Mouse (Mus musculus): ENCODE measurements at regions not wholly inside any gene's neighbourhood (a gene's known extent, or its start where the extent isn't known, plus 50 kb on each side); places are given as distances from the start of the nearest gene placed in this dataset.
A peak's percentile ranks its signal among the peaks of the same experiment; 100 is the strongest.

DNA sequence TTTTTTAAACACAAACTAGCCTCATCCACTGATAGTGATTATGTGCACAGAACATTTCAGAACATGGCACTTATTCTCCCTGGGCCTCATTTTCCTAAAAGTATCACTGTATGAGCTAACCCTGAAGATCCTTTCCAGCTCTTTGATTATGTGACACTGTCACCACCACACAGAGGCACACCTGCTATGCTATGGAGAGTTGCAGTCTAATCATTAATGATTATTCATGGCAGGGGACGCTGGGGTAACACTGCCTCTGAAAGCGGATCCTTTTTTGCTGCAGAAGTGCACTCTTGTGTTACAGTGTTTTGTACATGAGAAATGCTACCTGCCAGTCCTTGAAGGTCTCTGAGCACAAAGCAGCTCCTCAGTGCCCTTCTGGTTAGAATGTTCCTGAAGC, 615.3 kb upstream of the Fbxo33 start:
- Histone ChIP-seq H3K36me3 (no peaks in the 10 kb centered on the region), H3K9me3 (no peaks in the 10 kb centered on the region), H3K27me3 (no peaks in the 10 kb centered on the region), H3K27ac (no peak overlapping the region), H3K4me1 (replicated peaks) (no peaks in the 10 kb centered on the region), H3K4me3 (replicated peaks) (no peak overlapping the region), H3K4me2 (no peak overlapping the region), H3K9ac (replicated peaks) (no peak overlapping the region)
- no peak for ATAC-seq (ENCODE audit: insufficient number of reproducible peaks, insufficient read depth, low FRiP score, low TSS enrichment, low read depth)
- WGBS = 64% methylated on average over 2 of the region's 2 CpGs

DNA sequence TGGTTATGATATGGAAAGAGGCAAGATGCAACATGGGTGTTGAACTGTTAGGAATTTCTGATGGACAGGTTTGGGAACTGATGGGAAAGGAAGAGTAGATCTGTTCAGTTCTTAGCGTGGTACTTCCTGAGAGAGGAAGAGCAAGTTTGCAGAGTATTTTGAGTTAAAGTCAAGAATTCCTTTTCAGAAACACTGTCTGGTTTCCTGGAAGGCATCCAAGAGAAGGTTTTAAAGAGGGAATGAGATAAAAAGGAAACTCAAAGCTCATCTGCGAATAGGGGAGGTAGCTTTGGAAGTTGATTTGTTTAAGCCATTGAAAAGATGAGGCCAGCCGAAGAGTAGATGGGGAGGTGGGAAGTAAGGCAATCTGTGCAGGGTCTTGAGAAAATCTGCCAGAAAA, 603.4 kb upstream of the Fbxo33 start:
- 82% methylated on average over 3 of the region's 3 CpGs for whole genome bisulfite sequencing
- Histone ChIP-seq H3K27ac (no peak overlapping the region), H3K4me3 (replicated peaks) (no peak overlapping the region)

DNA sequence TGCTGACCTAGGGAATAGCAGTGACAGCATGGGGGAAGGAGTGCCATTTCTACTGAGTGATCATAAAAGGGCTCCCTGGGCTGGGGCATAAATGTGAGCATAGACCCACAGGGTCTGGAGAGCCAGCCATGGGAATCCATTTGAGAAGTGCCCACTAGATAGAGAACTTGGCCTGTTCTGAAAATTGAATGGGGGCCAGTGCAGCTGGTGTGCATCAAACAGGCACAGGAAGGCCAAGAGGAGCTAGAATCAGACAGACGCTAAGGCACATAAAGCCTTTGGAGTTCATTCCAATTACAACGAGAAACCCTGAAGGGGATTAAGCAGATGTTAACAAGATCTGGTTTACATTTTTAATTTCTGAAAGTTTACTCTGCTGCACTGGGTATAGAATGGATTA, 602.9 kb upstream of the Fbxo33 start:
- Histone ChIP-seq H3K36me3 (no peaks in the 10 kb centered on the region), H3K27ac (no peak overlapping the region), H3K27me3 (no peaks in the 10 kb centered on the region), H3K4me2 (no peak overlapping the region), H3K9ac (replicated peaks) (no peak overlapping the region), H3K9me3 (no peaks in the 10 kb centered on the region), H3K4me1 (replicated peaks) (no peaks in the 10 kb centered on the region), H3K4me3 (replicated peaks) (no peak overlapping the region)
- no peak for ATAC-seq (ENCODE audit: insufficient number of reproducible peaks, insufficient read depth, low FRiP score, low TSS enrichment, low read depth)
- WGBS = 25% methylated on average over 2 of the region's 2 CpGs

More for the DNA sequence above, 603.4 kb upstream of the Fbxo33 start:
- H3K27me3 ChIP-seq = no peaks in the 10 kb centered on the region
- ATAC-seq (ENCODE audit: insufficient number of reproducible peaks, insufficient read depth, low FRiP score, low TSS enrichment, low read depth) = no peak
- no peaks in the 10 kb centered on the region for H3K9me3 ChIP-seq
- no peak overlapping the region for H3K4me2 ChIP-seq
- H3K9ac ChIP-seq (replicated peaks) = no peak overlapping the region
- H3K36me3 ChIP-seq = no peaks in the 10 kb centered on the region
- H3K4me1 ChIP-seq (replicated peaks) = no peaks in the 10 kb centered on the region

DNA sequence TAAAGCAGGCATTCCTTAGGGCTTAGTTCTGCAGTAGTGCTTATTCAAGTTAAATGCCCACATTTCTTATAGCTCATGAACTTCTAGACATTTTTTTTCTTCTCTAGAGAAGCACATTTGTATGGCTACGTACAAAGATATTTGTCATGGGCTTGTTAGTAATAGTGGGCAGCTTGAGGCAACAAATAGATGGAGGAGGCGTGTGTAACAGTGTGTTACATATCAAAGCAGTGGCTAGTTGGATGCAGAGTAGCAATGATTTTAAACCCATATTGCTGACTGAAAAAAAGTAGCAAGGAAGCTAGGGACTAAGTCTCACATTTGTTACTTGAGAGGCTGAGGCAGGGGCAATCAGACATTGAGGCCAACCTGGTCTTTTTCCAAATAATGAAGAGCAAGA, 602.2 kb upstream of the Fbxo33 start:
- 74% methylated on average over 2 of the region's 2 CpGs for WGBS
- Histone ChIP-seq H3K4me1 (replicated peaks) (no peaks in the 10 kb centered on the region), H3K27me3 (no peaks in the 10 kb centered on the region), H3K9ac (replicated peaks) (no peak overlapping the region), H3K4me2 (no peak overlapping the region), H3K36me3 (no peaks in the 10 kb centered on the region), H3K4me3 (replicated peaks) (no peak overlapping the region), H3K9me3 (no peaks in the 10 kb centered on the region), H3K27ac (no peak overlapping the region)
- ATAC-seq (ENCODE audit: insufficient number of reproducible peaks, insufficient read depth, low FRiP score, low TSS enrichment, low read depth) = no peak

DNA sequence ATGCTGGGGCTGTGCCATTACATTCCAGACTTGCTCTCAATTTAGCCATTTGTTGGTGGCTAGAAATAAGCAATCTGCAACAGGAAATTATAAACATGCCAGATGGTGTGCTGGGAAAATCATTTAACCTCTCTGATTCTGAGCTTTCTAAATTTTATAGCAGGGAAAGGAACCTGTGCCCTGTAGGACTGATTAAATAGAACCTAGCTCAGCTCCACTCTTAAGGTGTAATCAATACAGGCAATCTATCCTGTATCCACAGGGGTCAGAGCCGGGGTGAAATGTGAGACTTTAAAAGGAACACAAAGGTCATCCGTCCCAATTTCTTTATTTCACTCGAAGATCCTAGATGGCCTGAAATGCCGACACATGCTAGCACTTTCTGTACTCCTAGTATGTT, 596.4 kb upstream of the Fbxo33 start:
- no peak overlapping the region for H3K27ac ChIP-seq
- ATAC-seq (ENCODE audit: insufficient number of reproducible peaks, insufficient read depth, low FRiP score, low TSS enrichment, low read depth) = peak; percentile 68; the same call in 1 of the 2 replicates
- no peak overlapping the region for H3K4me2 ChIP-seq
- H3K9me3 ChIP-seq = no peaks in the 10 kb centered on the region
- H3K9ac ChIP-seq (replicated peaks) = no peak overlapping the region
- H3K36me3 ChIP-seq = no peaks in the 10 kb centered on the region
- no peak overlapping the region for H3K4me3 ChIP-seq (replicated peaks)
- 15% methylated on average over 4 of the region's 4 CpGs for WGBS
- no peaks in the 10 kb centered on the region for H3K27me3 ChIP-seq
- peaks cover 12% of the 10 kb centered on the region; the same call in 1 of the 2 replicates for H3K4me1 ChIP-seq (replicated peaks)

DNA sequence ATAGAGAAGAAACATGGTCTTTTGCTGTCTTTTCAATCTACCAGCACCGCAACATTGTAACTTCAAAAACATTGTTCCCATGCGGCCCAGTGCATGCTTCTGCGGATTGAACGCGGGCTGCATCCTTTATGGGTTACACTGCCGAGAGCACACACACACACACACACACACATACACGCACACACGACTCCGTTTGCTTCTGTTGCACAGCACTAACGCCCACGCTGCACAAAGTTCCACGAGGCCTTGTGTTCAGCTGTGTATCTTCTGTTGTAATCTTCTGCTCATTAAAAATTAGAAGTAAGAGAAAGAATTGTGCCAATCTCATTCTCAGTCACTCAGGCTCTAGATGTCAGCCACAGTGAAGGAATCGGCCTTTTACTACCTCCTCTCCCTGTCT, 594.8 kb upstream of the Fbxo33 start:
- no peak overlapping the region for H3K9ac ChIP-seq (replicated peaks)
- H3K36me3 ChIP-seq = no peaks in the 10 kb centered on the region
- no peak overlapping the region for H3K4me2 ChIP-seq
- no peak for ATAC-seq (ENCODE audit: insufficient number of reproducible peaks, insufficient read depth, low FRiP score, low TSS enrichment, low read depth)
- H3K27ac ChIP-seq = no peak overlapping the region
- no peaks in the 10 kb centered on the region for H3K27me3 ChIP-seq
- H3K9me3 ChIP-seq = no peaks in the 10 kb centered on the region
- 86% methylated on average over 13 of the region's 13 CpGs for WGBS
- H3K4me3 ChIP-seq (replicated peaks) = no peak overlapping the region
- peaks cover 12% of the 10 kb centered on the region; the same call in 1 of the 2 replicates for H3K4me1 ChIP-seq (replicated peaks)

DNA sequence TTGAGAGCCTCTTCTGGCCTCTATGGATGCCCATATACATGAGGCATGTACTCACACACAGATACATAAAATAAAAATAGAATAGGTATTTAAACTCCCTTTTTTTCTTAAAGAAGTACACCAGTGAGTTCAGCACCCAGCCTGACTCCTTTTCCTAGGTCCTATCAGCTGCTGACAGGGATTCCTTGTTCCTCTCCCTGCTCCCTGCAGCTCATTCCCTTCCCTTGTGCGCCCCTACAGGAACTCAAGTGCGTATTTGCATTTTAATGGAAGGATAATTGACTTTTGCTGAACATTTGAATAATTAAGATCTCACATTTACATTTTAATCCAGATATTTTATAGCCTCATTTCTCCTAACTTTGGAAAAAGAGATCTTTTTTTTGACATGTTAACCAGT, 589.7 kb upstream of the Fbxo33 start:
- no peaks in the 10 kb centered on the region for H3K9me3 ChIP-seq
- no peak overlapping the region for H3K4me2 ChIP-seq
- no peak for ATAC-seq (ENCODE audit: insufficient number of reproducible peaks, insufficient read depth, low FRiP score, low TSS enrichment, low read depth)
- H3K27me3 ChIP-seq = no peaks in the 10 kb centered on the region
- no peak overlapping the region for H3K27ac ChIP-seq
- no peak overlapping the region for H3K9ac ChIP-seq (replicated peaks)
- no peaks in the 10 kb centered on the region for H3K36me3 ChIP-seq
- no peak overlapping the region for H3K4me3 ChIP-seq (replicated peaks)
- WGBS = 44% methylated on average over 2 of the region's 2 CpGs
- peaks cover 3% of the 10 kb centered on the region for H3K4me1 ChIP-seq (replicated peaks)

DNA sequence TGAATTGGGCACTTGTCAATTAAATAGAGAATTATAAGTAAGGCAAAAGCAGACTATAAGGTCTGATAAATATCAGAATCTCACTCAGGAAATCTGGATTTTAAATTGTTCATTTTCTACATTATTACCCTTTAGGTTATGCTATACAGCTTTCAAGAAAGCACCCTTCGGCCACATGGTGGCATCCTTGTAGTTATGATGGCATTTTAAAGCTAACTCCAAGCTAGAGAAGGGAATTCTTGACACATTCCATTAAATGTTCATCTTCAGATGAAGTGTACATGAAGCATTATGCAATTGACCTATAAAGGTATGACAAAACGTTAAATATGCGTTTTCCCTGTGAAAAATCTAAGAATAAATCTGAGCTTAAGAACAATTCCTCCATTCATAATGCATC, 578.5 kb upstream of the Fbxo33 start:
- ATAC-seq (ENCODE audit: insufficient number of reproducible peaks, insufficient read depth, low FRiP score, low TSS enrichment, low read depth) = no peak
- no peak overlapping the region for H3K4me2 ChIP-seq
- no peak overlapping the region for H3K4me3 ChIP-seq (replicated peaks)
- H3K27ac ChIP-seq = no peak overlapping the region
- H3K4me1 ChIP-seq (replicated peaks) = no peaks in the 10 kb centered on the region
- H3K27me3 ChIP-seq = no peaks in the 10 kb centered on the region
- H3K9ac ChIP-seq (replicated peaks) = no peak overlapping the region
- WGBS = 56% methylated on average over 3 of the region's 3 CpGs
- H3K36me3 ChIP-seq = no peaks in the 10 kb centered on the region
- H3K9me3 ChIP-seq = no peaks in the 10 kb centered on the region

DNA sequence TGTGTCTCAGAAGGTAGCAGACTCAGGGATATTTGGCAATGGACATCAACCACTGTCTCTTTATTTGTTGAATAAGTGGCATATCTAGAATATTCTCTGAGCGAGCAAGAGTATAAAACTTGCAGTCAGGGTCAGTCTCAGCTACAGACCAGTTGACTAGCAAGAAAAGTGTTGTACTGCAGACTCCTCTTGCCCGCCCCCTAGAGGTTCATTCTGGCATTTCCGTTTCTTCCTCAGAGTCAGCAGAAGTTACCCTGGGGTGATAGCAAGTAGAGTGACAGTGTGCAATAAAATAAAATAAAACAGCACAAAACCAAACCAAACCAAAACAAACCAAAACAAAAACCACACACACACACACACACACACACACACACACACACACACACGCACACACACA, 571.9 kb upstream of the Fbxo33 start:
- Histone ChIP-seq H3K9ac (replicated peaks) (no peak overlapping the region), H3K27ac (no peak overlapping the region), H3K4me3 (replicated peaks) (no peak overlapping the region), H3K27me3 (no peaks in the 10 kb centered on the region), H3K4me2 (no peak overlapping the region), H3K36me3 (no peaks in the 10 kb centered on the region), H3K4me1 (replicated peaks) (no peaks in the 10 kb centered on the region), H3K9me3 (no peaks in the 10 kb centered on the region)
- 48% methylated on average over 4 of the region's 4 CpGs for WGBS
- ATAC-seq (ENCODE audit: insufficient number of reproducible peaks, insufficient read depth, low FRiP score, low TSS enrichment, low read depth) = no peak

DNA sequence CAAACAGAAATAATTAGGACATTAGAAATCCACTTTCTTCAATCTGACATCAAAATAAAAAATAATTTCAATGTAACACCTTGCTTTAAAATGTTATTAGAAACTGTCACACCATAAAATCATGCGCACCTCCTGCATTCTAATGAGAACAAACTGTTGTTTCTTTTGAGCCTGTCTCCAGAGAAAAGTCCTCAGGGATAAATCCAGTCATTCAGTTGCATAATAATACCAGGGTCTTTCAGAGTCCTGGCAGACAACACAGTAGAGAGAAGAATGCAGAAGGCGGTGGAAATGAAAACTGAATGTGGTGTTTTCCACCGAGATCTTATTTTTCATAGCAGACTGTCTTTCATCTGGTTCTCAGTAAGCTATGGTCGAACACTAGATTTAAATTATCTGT, 567.3 kb upstream of the Fbxo33 start:
- H3K9me3 ChIP-seq = no peaks in the 10 kb centered on the region
- no peak for ATAC-seq (ENCODE audit: insufficient number of reproducible peaks, insufficient read depth, low FRiP score, low TSS enrichment, low read depth)

DNA sequence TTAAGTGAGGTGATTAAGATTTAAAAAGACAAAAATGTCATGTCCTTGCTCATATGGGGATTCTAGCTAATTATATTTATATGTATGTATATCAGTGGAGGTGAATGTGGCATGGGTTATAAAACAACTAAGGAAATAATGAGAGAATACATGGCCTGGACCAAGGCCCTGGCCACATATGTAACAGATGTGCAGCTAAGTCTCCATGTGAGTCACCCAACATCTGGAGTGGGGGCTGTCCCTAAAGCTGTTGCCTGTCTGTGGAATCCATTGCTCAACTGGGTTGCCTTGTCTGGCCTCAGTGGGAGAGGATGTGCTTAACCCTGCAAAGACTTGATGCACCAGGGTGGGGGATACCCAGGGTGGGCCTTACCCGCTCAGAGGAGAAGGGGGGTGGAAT, 551.5 kb upstream of the Fbxo33 start:
- H3K4me1 ChIP-seq (replicated peaks) = no peaks in the 10 kb centered on the region
- no peaks in the 10 kb centered on the region for H3K27me3 ChIP-seq
- no peak overlapping the region for H3K9ac ChIP-seq (replicated peaks)
- 88% methylated on average over 1 of the region's 1 CpGs for WGBS
- H3K4me2 ChIP-seq = no peak overlapping the region
- H3K36me3 ChIP-seq = no peaks in the 10 kb centered on the region
- H3K27ac ChIP-seq = no peak overlapping the region
- no peak overlapping the region for H3K4me3 ChIP-seq (replicated peaks)
- ATAC-seq (ENCODE audit: insufficient number of reproducible peaks, insufficient read depth, low FRiP score, low TSS enrichment, low read depth) = no peak
- no peaks in the 10 kb centered on the region for H3K9me3 ChIP-seq

More for the DNA sequence above, 567.3 kb upstream of the Fbxo33 start:
- Histone ChIP-seq H3K4me2 (no peak overlapping the region), H3K27me3 (no peaks in the 10 kb centered on the region), H3K27ac (no peak overlapping the region), H3K9ac (replicated peaks) (no peak overlapping the region), H3K4me1 (replicated peaks) (no peaks in the 10 kb centered on the region), H3K36me3 (no peaks in the 10 kb centered on the region), H3K4me3 (replicated peaks) (no peak overlapping the region)
- 78% methylated on average over 4 of the region's 4 CpGs for WGBS

DNA sequence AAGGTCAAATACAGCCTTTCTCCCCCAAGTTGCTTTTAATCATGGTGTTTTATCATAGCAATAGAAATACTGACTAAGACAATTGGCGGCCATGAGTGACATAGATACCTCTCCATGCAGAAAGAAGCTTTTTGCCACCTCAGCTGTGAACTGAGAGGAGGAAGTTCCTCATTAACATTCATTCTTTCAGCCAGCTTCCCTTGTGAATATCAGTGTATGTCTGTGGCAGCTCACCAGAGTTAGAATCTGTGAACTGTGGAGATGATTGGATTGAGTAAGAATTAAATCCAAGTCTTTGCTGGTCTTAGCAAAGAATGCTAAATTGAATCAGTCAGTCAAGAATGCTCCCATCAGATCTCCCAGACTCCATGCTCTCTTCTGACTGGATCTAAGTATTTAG, 542.7 kb upstream of the Fbxo33 start:
- Histone ChIP-seq H3K9ac (replicated peaks) (no peak overlapping the region), H3K4me2 (no peak overlapping the region), H3K4me3 (replicated peaks) (no peak overlapping the region), H3K27me3 (no peaks in the 10 kb centered on the region), H3K9me3 (no peaks in the 10 kb centered on the region), H3K27ac (no peak overlapping the region), H3K4me1 (replicated peaks) (no peaks in the 10 kb centered on the region), H3K36me3 (no peaks in the 10 kb centered on the region)
- no peak for ATAC-seq (ENCODE audit: insufficient number of reproducible peaks, insufficient read depth, low FRiP score, low TSS enrichment, low read depth)
- 88% methylated on average over 1 of the region's 1 CpGs for WGBS

Data from limb, embryonic 12.5 days (tissue).